Mouse (Mus musculus) frontal cortex, postnatal 10 days (tissue): ENCODE measurements at regions not wholly inside any gene's neighbourhood (a gene's known extent, or its start where the extent isn't known, plus 50 kb on each side); places are given as distances from the start of the nearest gene placed in this dataset.

Experiments
- DNase-seq, 2 experiments: peaks; one replicate each; pipeline ENCODE4 v3.0.0; 2022; ENCODE audit warnings: low spot score in 2 of 2, mixed read lengths in 1 of 2

DNA sequence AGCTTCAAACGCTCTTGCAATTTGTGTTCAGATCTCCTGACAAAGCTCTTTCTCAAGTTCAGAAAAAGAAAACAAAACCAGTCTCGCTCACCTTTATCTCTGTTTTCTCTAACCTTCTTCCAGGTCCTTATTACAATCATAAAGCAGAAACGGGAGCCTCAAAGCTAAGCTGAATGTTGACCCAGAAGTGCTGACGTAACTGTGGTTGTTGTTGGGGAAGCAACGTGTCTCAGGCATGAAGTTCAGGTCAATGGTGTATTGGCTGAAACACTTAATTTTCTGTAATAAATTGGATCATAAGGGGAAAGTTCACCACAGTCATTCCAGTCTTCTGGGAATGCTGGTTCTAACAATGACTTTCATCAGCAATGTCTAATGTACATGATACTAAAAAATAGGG, 586.7 kb downstream of the Ofcc1 start:
- DNase-seq, result no peak

- peak in 1 of 2 experiments; percentile 6 for DNase-seq
Observed at GRCm38 (mm10) chr13:39774111-39774510, 587.1 kb downstream of the Ofcc1 start.

- DNase-seq, result no peak
Observed at GRCm38 (mm10) chr13:39769228-39769627, 592.0 kb downstream of the Ofcc1 start.

- DNase-seq, result no peak
Observed at GRCm38 (mm10) chr13:39766897-39767296, 594.4 kb downstream of the Ofcc1 start.
